Mouse (Mus musculus) bone marrow, adult 2 months (tissue): ENCODE results near the gene BC037034.

Experiments
- CTCF ChIP-seq: fragments of 200-500 bp; IDR thresholded peaks from 2 replicates; pipeline ENCODE4 v1.5.1; 2011; ENCODE audit warnings: low read length, control low read depth; ENCODE audit not compliant: control insufficient read depth, insufficient read depth
- POLR2A ChIP-seq: fragments of 200-500 bp; IDR thresholded peaks from 2 replicates; pipeline ENCODE4 v1.6.1; 2011; ENCODE audit warnings: low read depth, mild to moderate bottlenecking, control low read depth, low read length, borderline replicate concordance; ENCODE audit not compliant: control insufficient read depth

GRCm38 (mm10) chr5:138260834-138261233 is 3.0 kb downstream of the BC037034 start:
- TF ChIP-seq POLR2A: no peak
- no peak for TF ChIP-seq CTCF
